Mouse (Mus musculus): ENCODE measurements around the gene Gng7.

DNA sequence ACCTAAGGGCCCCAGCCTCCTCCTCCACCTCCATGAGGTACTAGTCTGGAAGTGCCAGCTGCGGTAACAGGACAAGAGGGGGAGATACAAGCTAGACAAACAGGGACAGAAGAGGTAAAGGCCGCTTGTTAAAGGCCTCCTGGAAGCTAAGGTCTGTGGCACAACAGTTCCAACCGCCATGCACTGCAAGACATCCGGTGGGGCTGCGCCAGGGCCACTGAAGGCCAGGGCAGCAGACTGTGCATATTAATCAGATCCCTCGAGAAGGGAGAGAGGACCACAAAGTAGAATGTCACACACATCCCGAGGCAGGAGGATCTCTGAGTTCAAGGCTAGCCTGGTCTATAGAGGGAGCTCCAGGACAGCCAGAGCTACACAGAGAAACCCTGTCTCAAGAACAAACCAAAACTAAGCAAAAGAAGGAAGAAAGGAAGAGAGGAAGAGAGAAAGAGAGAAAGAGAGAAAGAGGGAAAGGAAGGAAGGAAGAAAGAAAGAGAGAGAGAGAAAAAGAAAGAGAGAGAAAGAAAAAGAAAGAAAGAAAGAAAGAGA is 33.1 kb downstream of the Gng7 start:
- TF ChIP-seq CTCF (IDR thresholded peaks at IDR 0.05; ENCODE audit: insufficient read depth, low read length) (no peak), POLR2A (IDR thresholded peaks at IDR 0.05; ENCODE audit: borderline replicate concordance, extremely low read depth, low read depth, low read length) (no peak)
